Mouse (Mus musculus) left cerebral cortex, adult 2 months (tissue): Measurements from ENCODE around the gene Gm20661. TPM values are rescaled to one million over a fixed set of nuclear protein-coding genes. Genes with fewer than 3 reads are reported as not detected.
A peak's percentile ranks its signal among the peaks of the same experiment; 100 is the strongest.

Experiments used
- DNase-seq, 2 experiments: peaks; one replicate each; pipeline ENCODE4 v3.0.0; 2021 to 2022; ENCODE audit warnings: low spot score in 2 of 2, mixed read lengths in 1 of 2; ENCODE audit errors: extremely low spot score in 1 of 2
- H3K27ac ChIP-seq: fragments of 200-600 bp; 2 replicates; pipeline ENCODE4 v1.8.1; 2022
- H3K4me3 ChIP-seq: fragments of 200-600 bp; 2 replicates; pipeline ENCODE4 v1.8.1; 2022
- CTCF ChIP-seq: fragments of 200-600 bp; IDR thresholded peaks from 2 replicates; pipeline ENCODE4 v1.8.1; 2022; ENCODE audit warnings: antibody characterized with exemption, mild to moderate bottlenecking, moderate library complexity
- intact Hi-C: fragments of 180-260 bp; cut with DNase I; formaldehyde crosslinking; loops from one replicate; pipeline ENCODE4 v1.15.1; 2025
- total RNA-seq, 2 experiments: library from RNA; stranded (reverse); gene quantifications; 2 replicates each; pipeline ENCODE4 v1.2.3; 2021

Gene Gm20661
- total RNA-seq, 2 experiments from 2014 or later: 0.28 to 0.66 TPM

GRCm38 (mm10) chr9:107986376-107986775 lies 3.5 kb downstream of the Gm20661 start:
- Histone ChIP-seq H3K27ac (no peak overlapping the region), H3K4me3 (peak overlapping the region; percentile 59)
- intact Hi-C loops: loop anchor here (1.0 kb wide), 2 partner anchors 23 to 82 kb away; no protein-coding TSS in a partner anchor
- DNase-seq: peak; percentile 64 to 81
- peak; percentile 87 for TF ChIP-seq CTCF

- H3K27ac ChIP-seq: no peak overlapping the region
- intact Hi-C loops: no loop called here
- DNase-seq: no peak
- no peak for TF ChIP-seq CTCF
- H3K4me3 ChIP-seq: no peak overlapping the region
These were observed 5.1 kb downstream of the Gm20661 start for GRCm38 (mm10) chr9:107987950-107988349.

- intact Hi-C loops: no loop called here
- Histone ChIP-seq H3K27ac (no peak within 1 kb of the TSS), H3K4me3 (no peak within 1 kb of the TSS)
- no peak for DNase-seq
- no peak for TF ChIP-seq CTCF
These were observed 9.3 kb downstream of the Gm20661 start, which contains the start of gene Cdhr4 for GRCm38 (mm10) chr9:107992197-107992596. TSS of gene Cdhr4 (plus strand) at chr9:107992497.

- intact Hi-C loops: no loop called here
- no peak for TF ChIP-seq CTCF
These were observed 10.2 kb downstream of the Gm20661 start for GRCm38 (mm10) chr9:107993013-107993412.

GRCm38 (mm10) chr9:107994464-107994863 lies 11.6 kb downstream of the Gm20661 start:
- intact Hi-C loops: no loop called here
- no peak for TF ChIP-seq CTCF
- Histone ChIP-seq H3K27ac (no peak overlapping the region), H3K4me3 (no peak overlapping the region)
- no peak for DNase-seq

More at GRCm38 (mm10) chr9:107993013-107993412, 10.2 kb downstream of the Gm20661 start:
- no peak overlapping the region for H3K27ac ChIP-seq
- H3K4me3 ChIP-seq: no peak overlapping the region
- DNase-seq: no peak

- TF ChIP-seq CTCF: no peak
- intact Hi-C loops: no loop called here
- no peak overlapping the region for H3K27ac ChIP-seq
- no peak overlapping the region for H3K4me3 ChIP-seq
- DNase-seq: no peak
These were observed 12.7 kb downstream of the Gm20661 start for GRCm38 (mm10) chr9:107995513-107995912.

- no peak for TF ChIP-seq CTCF
- intact Hi-C loops: no loop called here
- DNase-seq: no peak
- Histone ChIP-seq H3K27ac (no peak within 1 kb of the TSS), H3K4me3 (no peak within 1 kb of the TSS)
These were observed 13.2 kb downstream of the Gm20661 start, which contains the start of gene Gm20662 for GRCm38 (mm10) chr9:107996049-107996448. TSS of gene Gm20662 (plus strand) at chr9:107996349.

GRCm38 (mm10) chr9:108001922-108002770 lies 19.3 kb downstream of the Gm20661 start, which contains the start of gene Ip6k1:
TSS of gene Ip6k1 (plus strand) at chr9:108002501.
- peak within 1 kb of the TSS; percentile 99 for H3K27ac ChIP-seq
- DNase-seq: peak; percentile 100
- intact Hi-C loops: no loop called here

GRCm38 (mm10) chr9:108002778-108003530 lies 20.1 kb downstream of the Gm20661 start:
- Histone ChIP-seq H3K4me3 (peak overlapping the region; percentile 75), H3K27ac (peak overlapping the region; percentile 99)
- intact Hi-C loops: no loop called here
- no peak for DNase-seq
- TF ChIP-seq CTCF: no peak

More at GRCm38 (mm10) chr9:108001922-108002770, 19.3 kb downstream of the Gm20661 start, which contains the start of gene Ip6k1:
- TF ChIP-seq CTCF: no peak
- H3K4me3 ChIP-seq: peak within 1 kb of the TSS; percentile 75

- intact Hi-C loops: no loop called here
- no peak for TF ChIP-seq CTCF
- no peak for DNase-seq
These were observed 20.7 kb downstream of the Gm20661 start for GRCm38 (mm10) chr9:108003531-108003890.

GRCm38 (mm10) chr9:108008041-108008440 lies 25.2 kb downstream of the Gm20661 start:
- Histone ChIP-seq H3K27ac (no peak overlapping the region), H3K4me3 (no peak overlapping the region)
- DNase-seq: no peak
- no peak for TF ChIP-seq CTCF
- intact Hi-C loops: no loop called here

More at GRCm38 (mm10) chr9:108003531-108003890, 20.7 kb downstream of the Gm20661 start:
- peak overlapping the region; percentile 99 for H3K27ac ChIP-seq
- peak overlapping the region; percentile 75 for H3K4me3 ChIP-seq

GRCm38 (mm10) chr9:108010385-108010784 lies 27.5 kb downstream of the Gm20661 start:
- DNase-seq: no peak
- H3K4me3 ChIP-seq: no peak overlapping the region
- H3K27ac ChIP-seq: no peak overlapping the region
- TF ChIP-seq CTCF: no peak
- intact Hi-C loops: no loop called here
